Mouse (Mus musculus) midbrain, embryonic 12.5 days (tissue): ENCODE data around the gene Ttc17. TPM values are rescaled to one million over a fixed set of nuclear protein-coding genes. Genes with fewer than 3 reads are reported as not detected.

Source experiments
- ATAC-seq: fragments of 200-750 bp; cut with Nextera tagmentation; 2 replicates; pipeline ENCODE4 v1.8.0; 2017; ENCODE audit warnings: low read depth, moderate TSS enrichment, moderate library complexity; ENCODE audit not compliant: low FRiP score
- H3K27ac ChIP-seq: fragments of 300-500 bp; sonication (generic); replicated peaks from 2 replicates; pipeline ENCODE4 v1.5.1; 2016; ENCODE audit warnings: mild to moderate bottlenecking
- H3K27me3 ChIP-seq: fragments of 300-500 bp; sonication (generic); 2 replicates; pipeline ENCODE4 v1.6.1; 2016; ENCODE audit warnings: mild to moderate bottlenecking
- H3K36me3 ChIP-seq: fragments of 300-500 bp; sonication (generic); 2 replicates; pipeline ENCODE4 v1.6.1; 2016
- H3K4me1 ChIP-seq: fragments of 300-500 bp; sonication (generic); 2 replicates; pipeline ENCODE4 v1.6.1; 2016
- H3K4me2 ChIP-seq: fragments of 300-500 bp; sonication (generic); replicated peaks from 2 replicates; pipeline ENCODE4 v1.6.1; 2016; ENCODE audit warnings: mild to moderate bottlenecking, moderate library complexity
- H3K4me3 ChIP-seq: fragments of 300-500 bp; sonication (generic); 2 replicates; pipeline ENCODE4 v1.5.1; 2016; ENCODE audit warnings: mild to moderate bottlenecking
- H3K9ac ChIP-seq: fragments of 300-500 bp; sonication (generic); replicated peaks from 2 replicates; pipeline ENCODE4 v1.6.1; 2016; ENCODE audit warnings: mild to moderate bottlenecking, moderate library complexity
- H3K9me3 ChIP-seq: fragments of 300-500 bp; sonication (generic); 2 replicates; pipeline ENCODE4 v1.6.1; 2016; ENCODE audit warnings: mild to moderate bottlenecking
- WGBS: fragments of 180-500 bp; shearing (Covaris S2); methylation state at CpG from one replicate; pipeline ENCODE4 v1.1.7; 2016; 5-methylcytosine and 5-hydroxymethylcytosine counted together
- polyA plus RNA-seq: library from polyadenylated mRNA; unstranded; fragments of >200 nt; fragmentation: Nextera tagmentation; extraction: Ambion mirVana; gene quantifications from 2 replicates; pipeline ENCODE4 v1.2.1, GENCODE M21; 2016

The Ttc17 gene
- polyA plus RNA-seq, 1 experiment from 2014 or later: 20.0 TPM

DNA sequence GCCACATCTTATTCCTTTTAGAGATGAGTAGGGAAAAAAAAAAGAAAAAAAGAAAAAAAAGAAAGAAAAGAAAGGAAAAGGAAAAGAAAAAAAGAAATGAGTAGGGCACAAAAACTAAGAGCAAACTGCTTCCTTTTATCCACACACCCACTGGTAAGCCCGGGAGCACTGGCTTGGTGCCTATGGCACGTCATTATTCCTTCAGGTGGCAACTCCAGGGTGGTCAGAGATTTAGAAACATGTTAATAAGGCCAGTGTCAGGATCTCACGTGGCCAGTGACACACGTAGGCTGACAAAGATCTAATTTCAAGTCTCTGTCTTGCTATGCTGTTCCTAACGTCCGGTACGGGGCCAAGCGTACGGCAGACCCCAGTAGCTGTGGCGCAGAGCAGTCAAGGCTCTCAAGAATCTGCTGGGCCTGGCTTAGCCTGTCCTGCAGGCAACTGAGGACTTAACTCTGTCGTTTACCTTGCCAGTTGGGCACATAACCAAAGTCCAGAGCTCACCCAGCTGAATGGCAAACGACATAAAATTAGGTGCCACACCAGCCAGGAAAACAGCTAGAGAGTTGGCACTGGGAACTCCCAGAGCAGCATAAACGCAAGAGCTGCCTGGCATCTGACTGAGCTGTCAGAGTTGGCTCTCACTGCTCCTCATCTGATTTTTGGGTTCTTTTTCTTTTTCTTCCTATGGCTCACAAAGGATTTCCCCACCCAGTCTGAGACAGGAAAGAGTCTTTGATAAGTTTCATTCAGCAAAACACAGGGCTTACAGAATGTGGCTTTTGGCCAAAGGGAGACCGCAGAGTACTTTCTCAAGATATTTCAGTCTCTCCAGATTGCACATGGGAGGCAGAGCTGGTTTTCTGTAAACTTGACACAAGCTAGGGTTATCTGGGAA lies 72.4 kb downstream of the Ttc17 start:
- ATAC-seq: no peak
- H3K36me3 ChIP-seq: peaks cover 42% of the 10 kb centered on the region
- no peak overlapping the region for H3K4me3 ChIP-seq
- no peak overlapping the region for H3K9ac ChIP-seq
- WGBS: 89% methylated on average over 14 of the region's 14 CpGs
- H3K9me3 ChIP-seq: no peaks in the 10 kb centered on the region
- no peaks in the 10 kb centered on the region for H3K4me1 ChIP-seq
- H3K4me2 ChIP-seq: no peak overlapping the region
- no peak overlapping the region for H3K27ac ChIP-seq
- no peaks in the 10 kb centered on the region for H3K27me3 ChIP-seq

DNA sequence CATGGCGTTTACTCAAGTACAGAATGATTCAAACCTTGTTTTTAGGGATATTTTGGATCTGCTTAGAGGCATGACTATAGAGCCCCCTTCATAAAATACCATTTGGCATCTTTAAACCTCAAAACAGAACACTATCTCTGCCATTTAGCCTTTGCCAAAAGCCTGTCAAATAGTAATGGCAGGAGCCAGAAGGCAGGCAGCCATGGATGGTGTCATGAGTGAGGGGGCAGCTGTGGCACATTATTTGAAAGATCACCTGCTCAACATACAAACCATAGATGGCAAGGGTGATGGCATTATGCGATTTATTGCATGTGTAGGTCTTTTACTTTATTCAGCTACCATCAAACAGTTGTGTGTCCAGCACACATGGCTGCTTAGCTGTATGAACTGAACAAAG lies 73.4 kb downstream of the Ttc17 start:
- Histone ChIP-seq H3K27ac (no peak overlapping the region), H3K27me3 (no peaks in the 10 kb centered on the region), H3K36me3 (peaks cover 49% of the 10 kb centered on the region), H3K4me3 (no peak overlapping the region), H3K4me1 (no peaks in the 10 kb centered on the region), H3K4me2 (no peak overlapping the region), H3K9ac (no peak overlapping the region), H3K9me3 (no peaks in the 10 kb centered on the region)
- no peak for ATAC-seq
- WGBS: 96% methylated on average over 2 of the region's 2 CpGs

DNA sequence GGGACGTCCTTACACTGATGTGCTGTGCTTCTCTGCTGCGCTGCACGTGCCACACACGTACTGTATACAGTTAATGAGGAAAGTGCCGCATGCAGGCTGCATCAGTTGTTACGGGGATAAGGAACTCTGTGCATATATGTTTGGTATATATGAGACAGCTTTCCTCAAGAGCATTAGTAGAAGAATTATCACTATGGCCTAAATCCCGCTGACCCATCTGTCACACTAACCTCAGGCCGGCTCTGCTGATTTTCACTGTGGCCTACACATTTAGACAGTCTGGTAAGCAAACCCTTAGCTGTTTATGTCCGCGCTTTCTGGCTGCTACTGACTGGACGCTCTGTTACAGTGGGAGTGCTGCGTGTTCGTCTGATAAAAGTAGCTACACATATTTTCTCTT lies 77.2 kb downstream of the Ttc17 start:
- no peaks in the 10 kb centered on the region for H3K4me1 ChIP-seq
- H3K27me3 ChIP-seq: no peaks in the 10 kb centered on the region
- 96% methylated on average over 13 of the region's 13 CpGs for WGBS
- no peak overlapping the region for H3K27ac ChIP-seq
- no peak overlapping the region for H3K4me3 ChIP-seq
- H3K36me3 ChIP-seq: peaks cover 78% of the 10 kb centered on the region
- ATAC-seq: no peak
- no peak overlapping the region for H3K4me2 ChIP-seq
- no peaks in the 10 kb centered on the region for H3K9me3 ChIP-seq
- H3K9ac ChIP-seq: no peak overlapping the region

DNA sequence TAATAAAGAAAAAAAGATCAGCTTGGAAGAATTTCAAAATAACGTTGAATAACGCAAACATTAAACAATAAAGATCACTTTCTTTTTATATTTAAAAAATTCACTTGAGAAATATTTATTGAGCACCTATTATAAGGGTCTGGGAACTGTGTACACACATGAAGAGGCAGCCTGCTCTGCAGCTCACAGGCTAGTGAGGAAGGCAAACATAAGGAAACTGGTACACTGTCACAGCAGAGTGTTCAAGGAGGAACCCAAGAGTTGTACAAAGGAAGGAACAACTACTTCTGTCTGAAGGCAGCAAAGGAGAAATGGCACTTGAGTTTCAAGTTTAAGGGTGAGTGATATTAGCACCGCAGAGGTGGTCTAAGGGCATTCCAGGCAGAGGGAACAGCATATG lies 78.7 kb downstream of the Ttc17 start:
- Histone ChIP-seq H3K9me3 (no peaks in the 10 kb centered on the region), H3K4me1 (no peaks in the 10 kb centered on the region), H3K36me3 (peaks cover 88% of the 10 kb centered on the region), H3K4me2 (no peak overlapping the region), H3K27me3 (no peaks in the 10 kb centered on the region), H3K27ac (no peak overlapping the region), H3K4me3 (no peak overlapping the region), H3K9ac (no peak overlapping the region)
- ATAC-seq: no peak
- 93% methylated on average over 3 of the region's 3 CpGs for WGBS

DNA sequence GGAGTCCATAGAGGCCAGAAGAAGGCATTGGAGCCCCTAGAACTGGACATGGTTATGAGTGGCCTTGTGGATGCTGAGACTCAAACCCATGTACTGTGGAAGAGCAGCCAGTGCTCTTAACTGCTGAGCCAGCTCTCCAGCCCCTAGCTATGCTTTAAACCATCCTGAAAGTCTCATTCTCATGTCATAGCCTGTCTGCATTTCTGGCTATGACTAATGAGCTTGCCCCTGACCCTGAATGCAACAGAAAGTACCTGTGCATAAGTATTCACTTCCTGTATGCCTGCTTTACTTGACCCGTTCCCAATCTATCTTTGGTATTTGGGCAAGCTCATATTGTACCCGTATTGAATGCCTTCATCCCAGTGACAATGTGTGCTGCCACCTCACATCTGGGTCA lies 86.7 kb downstream of the Ttc17 start:
- no peak for ATAC-seq
- 86% methylated on average over 2 of the region's 2 CpGs for WGBS

DNA sequence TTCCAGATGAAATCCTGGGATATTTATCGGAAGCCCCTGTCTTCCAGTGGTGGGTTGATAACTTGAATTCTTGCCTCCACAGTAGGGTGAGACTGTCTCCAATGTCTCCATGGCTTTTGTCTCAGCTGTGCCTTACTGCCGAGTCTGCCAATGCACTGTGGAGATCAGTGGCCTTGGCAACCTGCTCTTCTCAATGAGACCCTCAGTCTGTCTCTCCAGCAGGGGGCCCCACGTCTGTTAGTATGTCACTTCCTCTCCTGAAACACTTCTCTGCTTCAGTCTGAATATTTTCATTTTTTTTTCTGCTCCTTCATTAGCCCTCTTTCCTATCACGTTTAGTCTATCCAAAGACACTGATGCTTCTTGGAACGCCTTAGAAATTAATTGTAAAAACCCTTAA lies 90.0 kb downstream of the Ttc17 start:
- ATAC-seq: no peak
- Histone ChIP-seq H3K36me3 (peaks cover 70% of the 10 kb centered on the region), H3K9me3 (no peaks in the 10 kb centered on the region), H3K9ac (no peak overlapping the region), H3K4me2 (no peak overlapping the region), H3K27ac (no peak overlapping the region), H3K27me3 (no peaks in the 10 kb centered on the region), H3K4me3 (no peak overlapping the region), H3K4me1 (no peaks in the 10 kb centered on the region)
- 60% methylated on average over 5 of the region's 5 CpGs for WGBS

More for the DNA sequence above, 86.7 kb downstream of the Ttc17 start:
- Histone ChIP-seq H3K4me1 (no peaks in the 10 kb centered on the region), H3K27me3 (no peaks in the 10 kb centered on the region), H3K36me3 (peaks cover 76% of the 10 kb centered on the region), H3K9me3 (no peaks in the 10 kb centered on the region), H3K4me3 (no peak overlapping the region), H3K4me2 (no peak overlapping the region), H3K9ac (no peak overlapping the region), H3K27ac (no peak overlapping the region)

DNA sequence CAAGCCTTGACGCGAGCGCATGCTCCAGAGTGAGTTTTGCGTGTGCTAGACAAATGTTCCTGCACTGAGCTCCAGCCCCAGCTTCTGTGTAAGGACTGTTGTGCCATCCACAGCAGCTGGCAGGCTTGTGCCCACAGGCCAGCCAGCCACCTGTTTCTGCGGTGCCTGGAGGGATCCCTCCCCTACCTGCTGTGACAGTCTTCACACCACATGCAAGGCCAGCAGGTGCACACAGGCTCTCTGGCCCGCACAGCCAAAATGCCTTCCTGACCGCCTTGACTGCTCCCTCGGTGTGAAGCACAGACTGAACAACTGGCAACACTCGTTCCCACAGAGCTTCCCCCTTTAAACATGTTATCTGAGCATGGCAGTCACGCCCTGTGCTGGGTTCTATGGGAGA lies 102.5 kb downstream of the Ttc17 start:
- Histone ChIP-seq H3K9ac (no peak overlapping the region), H3K9me3 (no peaks in the 10 kb centered on the region), H3K4me1 (no peaks in the 10 kb centered on the region), H3K27me3 (no peaks in the 10 kb centered on the region), H3K36me3 (peaks cover 54% of the 10 kb centered on the region), H3K4me3 (no peak overlapping the region), H3K27ac (no peak overlapping the region), H3K4me2 (no peak overlapping the region)
- 92% methylated on average over 10 of the region's 10 CpGs for WGBS
- no peak for ATAC-seq

DNA sequence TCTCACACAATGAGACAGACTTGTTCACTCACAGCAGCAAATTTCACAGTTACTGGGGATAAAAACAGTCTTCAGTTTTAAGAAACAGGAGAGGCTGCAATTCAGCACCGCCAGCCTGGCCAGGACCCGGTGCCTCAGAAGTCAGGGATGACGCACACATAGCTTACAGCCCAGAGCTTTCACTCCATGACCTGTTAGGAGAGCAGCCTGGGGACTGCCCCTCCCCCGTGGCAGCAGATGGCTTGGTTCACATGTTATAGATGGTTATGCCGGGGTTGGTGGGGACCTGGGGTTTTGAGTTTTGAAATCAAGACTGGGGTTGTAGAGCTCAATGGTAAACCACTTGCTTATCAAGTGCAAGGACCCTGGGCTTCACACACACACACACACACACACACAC lies 104.1 kb downstream of the Ttc17 start:
- ATAC-seq: no peak
- Histone ChIP-seq H3K9me3 (no peaks in the 10 kb centered on the region), H3K27ac (no peak overlapping the region), H3K9ac (no peak overlapping the region), H3K4me2 (no peak overlapping the region), H3K27me3 (no peaks in the 10 kb centered on the region), H3K36me3 (peaks cover 54% of the 10 kb centered on the region), H3K4me3 (no peak overlapping the region), H3K4me1 (no peaks in the 10 kb centered on the region)
- 86% methylated on average over 5 of the region's 5 CpGs for WGBS

DNA sequence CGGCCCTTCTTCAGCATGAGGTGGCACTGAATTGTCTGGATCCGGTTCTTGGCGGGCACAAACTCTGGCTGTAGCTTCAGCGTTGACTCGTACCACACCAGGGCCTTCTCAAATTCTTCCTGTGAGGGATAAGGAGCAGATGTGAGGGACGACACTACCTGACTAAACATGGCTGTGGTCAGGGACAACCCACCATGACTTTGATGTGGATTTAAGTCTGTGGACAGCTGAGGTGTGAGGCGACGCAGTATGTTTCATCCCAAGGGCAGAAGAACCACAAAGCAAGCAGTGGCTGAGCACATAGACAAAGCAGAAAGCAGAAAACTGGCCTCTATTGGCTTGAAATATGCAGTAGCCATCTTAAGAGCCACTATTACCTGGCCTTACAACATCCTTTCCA lies 104.7 kb downstream of the Ttc17 start:
- H3K27ac ChIP-seq: no peak overlapping the region
- H3K4me3 ChIP-seq: no peak overlapping the region
- H3K36me3 ChIP-seq: peaks cover 54% of the 10 kb centered on the region
- 92% methylated on average over 8 of the region's 8 CpGs for WGBS
- no peaks in the 10 kb centered on the region for H3K4me1 ChIP-seq
- H3K27me3 ChIP-seq: no peaks in the 10 kb centered on the region
- ATAC-seq: no peak
- no peak overlapping the region for H3K9ac ChIP-seq
- no peaks in the 10 kb centered on the region for H3K9me3 ChIP-seq
- H3K4me2 ChIP-seq: no peak overlapping the region

DNA sequence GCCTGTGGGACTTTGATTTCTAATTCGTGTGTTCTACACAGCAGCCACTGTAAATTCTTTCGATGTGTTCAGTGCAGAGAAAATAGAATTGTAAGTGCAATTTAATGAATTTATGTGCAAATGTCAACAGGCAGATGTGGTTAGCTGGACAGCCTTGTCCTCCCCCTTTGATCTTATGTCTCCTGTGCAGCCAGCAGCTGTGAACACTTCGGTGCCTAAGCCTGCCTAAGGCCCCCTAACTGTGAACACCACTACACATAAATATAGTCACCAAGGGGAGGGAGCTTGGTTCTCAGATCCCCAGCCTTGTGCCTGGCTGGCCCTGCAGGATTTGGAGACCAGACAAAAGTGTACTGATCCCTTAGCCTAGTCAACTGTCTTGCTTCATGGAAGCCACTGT lies 109.0 kb downstream of the Ttc17 start:
- H3K4me2 ChIP-seq: no peak overlapping the region
- no peak overlapping the region for H3K4me3 ChIP-seq
- WGBS: 59% methylated on average over 3 of the region's 3 CpGs
- no peak overlapping the region for H3K9ac ChIP-seq
- no peak for ATAC-seq
- H3K36me3 ChIP-seq: peaks cover 30% of the 10 kb centered on the region
- no peak overlapping the region for H3K27ac ChIP-seq
- 0 out of 2 replicates have a peak, but pooled peaks cover 3% of the 10 kb centered on the region for H3K27me3 ChIP-seq
- no peaks in the 10 kb centered on the region for H3K4me1 ChIP-seq
- H3K9me3 ChIP-seq: no peaks in the 10 kb centered on the region

DNA sequence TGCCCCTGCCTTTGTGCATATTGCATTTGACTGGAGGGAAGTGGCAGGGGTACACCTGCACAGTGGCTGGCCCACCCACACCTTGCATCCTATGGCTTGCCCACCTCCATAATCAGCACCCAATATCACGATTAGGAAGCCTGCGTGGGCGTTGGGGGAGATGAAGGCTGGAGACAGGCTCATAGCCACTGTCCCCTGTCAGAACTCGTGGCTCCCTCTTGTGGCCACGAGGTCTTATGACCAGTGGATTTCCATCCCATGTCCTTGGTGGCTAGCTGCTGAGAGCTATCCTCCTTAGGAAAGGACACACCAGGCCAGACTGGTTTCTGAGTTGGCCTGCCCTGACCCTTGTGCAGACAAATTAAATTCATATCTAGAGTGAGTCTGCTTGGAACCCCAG lies 116.0 kb downstream of the Ttc17 start:
- WGBS: under 1% methylated on average over 5 of the region's 5 CpGs
- H3K9ac ChIP-seq: no peak overlapping the region

DNA sequence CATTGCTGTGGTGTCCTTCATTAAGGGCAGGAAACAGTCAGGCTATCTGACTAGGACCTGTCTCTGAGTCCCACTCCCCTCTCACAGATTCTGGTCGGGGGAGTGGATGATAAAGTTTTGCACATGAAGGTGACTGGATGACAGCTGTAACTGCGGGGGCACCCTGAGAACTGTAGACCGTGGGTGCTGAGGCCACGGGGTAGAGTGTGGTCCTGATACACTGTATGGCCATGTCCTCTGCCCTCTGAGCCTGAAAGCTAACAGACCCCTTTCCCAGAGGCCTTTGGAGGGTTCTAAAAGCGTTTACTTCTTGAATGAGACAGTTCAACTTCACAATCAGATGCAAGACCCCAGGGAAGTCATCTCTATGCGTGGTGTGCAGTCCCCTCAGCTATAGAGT lies 116.8 kb downstream of the Ttc17 start:
- Histone ChIP-seq H3K36me3 (no peaks in the 10 kb centered on the region), H3K27ac (peak overlapping the region; percentile 80), H3K4me2 (peak overlapping the region; percentile 33), H3K27me3 (peaks cover 3% of the 10 kb centered on the region; the same call in 1 of the 2 replicates), H3K9me3 (no peaks in the 10 kb centered on the region), H3K4me1 (peaks cover 26% of the 10 kb centered on the region), H3K4me3 (no peak overlapping the region), H3K9ac (no peak overlapping the region)
- ATAC-seq: no peak; the same call in 1 of the 2 replicates
- 41% methylated on average over 6 of the region's 6 CpGs for WGBS

More for the DNA sequence above, 116.0 kb downstream of the Ttc17 start:
- peaks cover 26% of the 10 kb centered on the region for H3K4me1 ChIP-seq
- no peak overlapping the region for H3K4me3 ChIP-seq
- H3K4me2 ChIP-seq: no peak overlapping the region
- peaks cover 3% of the 10 kb centered on the region; the same call in 1 of the 2 replicates for H3K27me3 ChIP-seq
- H3K27ac ChIP-seq: no peak overlapping the region
- ATAC-seq: peak; percentile 24
- no peaks in the 10 kb centered on the region for H3K9me3 ChIP-seq
- no peaks in the 10 kb centered on the region for H3K36me3 ChIP-seq
